20 mouse cellular contexts compared by ENCODE assay signal in genomic region chr2:150761476-150761875, GRCm38 (mm10). TPM values are rescaled to one million over a fixed set of nuclear protein-coding genes. Genes with fewer than 3 reads are reported as not detected.
DNase-seq lines count a peak whose midpoint lies in the region; ATAC-seq and TF ChIP-seq lines count a peak whose summit lies in the region.
"Had no signal": no experiment of that assay in that cellular context is flagged by ENCODE, and none has a peak within 500 bp of the region (broad histone marks: within the 10 kb centered on the region; RNA-seq: fewer than 3 reads in every experiment).

No protein-coding gene starts in this region.

- no peak for TF ChIP-seq POLR2A in cerebellum, adult 2 months (IDR thresholded peaks at IDR 0.05; ENCODE audit: borderline replicate concordance, insufficient read depth, low read length)

- H3K4me3 ChIP-seq in intestine, postnatal 0 days (ENCODE audit: low read depth, low read length): no peak overlapping the region
- no peak overlapping the region for H3K4me3 ChIP-seq in intestine, embryonic 15.5 days (replicated peaks)
- no peak overlapping the region for H3K4me3 ChIP-seq in liver, postnatal 0 days (ENCODE audit: low read depth, low read length)
- H3K4me3 ChIP-seq in liver, embryonic 11.5 days (ENCODE audit: low read depth, low read length): no peak overlapping the region
- no peak overlapping the region for H3K4me3 ChIP-seq in ES-E14 (ENCODE audit: insufficient read depth in 1 of 2, low read depth in 1 of 2, low read length in 2 of 2, poor library complexity in 1 of 2, severe bottlenecking in 1 of 2)
- H3K4me3 ChIP-seq in cerebellum, adult 2 months (replicated peaks; ENCODE audit: insufficient read depth, low read depth, low read length): no peak overlapping the region
- H3K4me3 ChIP-seq: heart, embryonic 12.5 days; limb, embryonic 12.5 days had no signal

- in situ Hi-C loops in ES-E14 (cut with MboI; ENCODE audit: low sequenced_read_pairs in 2 of 2, unreplicated experiment in 2 of 2): no loop called here

- H3K9me3 ChIP-seq in intestine, postnatal 0 days (ENCODE audit: control insufficient read depth): no peaks in the 10 kb centered on the region
- no peaks in the 10 kb centered on the region for H3K9me3 ChIP-seq in intestine, embryonic 15.5 days
- H3K9me3 ChIP-seq in liver, postnatal 0 days (ENCODE audit: low read length): no peaks in the 10 kb centered on the region
- no peaks in the 10 kb centered on the region for H3K9me3 ChIP-seq in liver, embryonic 11.5 days (ENCODE audit: control insufficient read depth, low read length)
- no peaks in the 10 kb centered on the region for H3K9me3 ChIP-seq in ES-E14 (ENCODE audit: control insufficient read depth, insufficient read depth, low read depth, low read length)
- H3K9me3 ChIP-seq: limb, embryonic 12.5 days had no signal

- no peak for ATAC-seq in intestine, postnatal 0 days
- no peak for ATAC-seq in intestine, embryonic 15.5 days
- no peak for ATAC-seq in liver, postnatal 0 days
- ATAC-seq in liver, embryonic 11.5 days (replicated peaks; ENCODE audit: low FRiP score): no peak
- peak; percentile 59 for ATAC-seq in megakaryocyte progenitor cell, adult 5-6 weeks (replicated peaks; ENCODE audit: poor library complexity)
- ATAC-seq: activated CD4-positive, CD25-positive, alpha-beta regulatory T cell, adult 4 months; forebrain, embryonic 14.5 days; midbrain, embryonic 16.5 days had no signal

- H3K27me3 ChIP-seq in intestine, postnatal 0 days (replicated peaks; ENCODE audit: control insufficient read depth, insufficient read depth, low read length): no peaks in the 10 kb centered on the region
- H3K27me3 ChIP-seq in intestine, embryonic 15.5 days (replicated peaks): no peaks in the 10 kb centered on the region
- no peaks in the 10 kb centered on the region for H3K27me3 ChIP-seq in liver, postnatal 0 days (ENCODE audit: insufficient read depth, low read length)
- no peaks in the 10 kb centered on the region for H3K27me3 ChIP-seq in liver, embryonic 11.5 days (replicated peaks; ENCODE audit: control insufficient read depth, insufficient read depth, low read length)
- H3K27me3 ChIP-seq in cerebellum, adult 2 months (ENCODE audit: control insufficient read depth, insufficient read depth, low read length): no peaks in the 10 kb centered on the region
- H3K27me3 ChIP-seq: heart, embryonic 12.5 days; limb, embryonic 12.5 days had no signal

- no peak overlapping the region for H3K4me2 ChIP-seq in intestine, postnatal 0 days (replicated peaks; ENCODE audit: low read depth)
- H3K4me2 ChIP-seq in intestine, embryonic 15.5 days (replicated peaks): no peak overlapping the region
- no peak overlapping the region for H3K4me2 ChIP-seq in liver, postnatal 0 days (ENCODE audit: low read depth, low read length)
- no peak overlapping the region for H3K4me2 ChIP-seq in liver, embryonic 11.5 days
- H3K4me2 ChIP-seq: heart, embryonic 12.5 days; limb, embryonic 12.5 days had no signal

- H3K36me3 ChIP-seq in intestine, postnatal 0 days (ENCODE audit: control insufficient read depth, insufficient read depth): peaks cover 45% of the 10 kb centered on the region
- peaks cover 19% of the 10 kb centered on the region for H3K36me3 ChIP-seq in intestine, embryonic 15.5 days
- H3K36me3 ChIP-seq in liver, postnatal 0 days (replicated peaks; ENCODE audit: insufficient read depth, low read length): peaks cover 20% of the 10 kb centered on the region
- H3K36me3 ChIP-seq in liver, embryonic 11.5 days (ENCODE audit: control insufficient read depth, insufficient read depth, low read length): peaks cover 21% of the 10 kb centered on the region
- peaks cover 10% of the 10 kb centered on the region for H3K36me3 ChIP-seq in ES-E14 (ENCODE audit: control insufficient read depth, insufficient read depth, low read length, poor library complexity, severe bottlenecking)

- TF ChIP-seq EP300 in liver, postnatal 0 days (IDR thresholded peaks at IDR 0.05; ENCODE audit: low read depth): no peak

- DNase-seq in liver, postnatal 0 days: no peak
- no peak for DNase-seq in liver, embryonic 11.5 days (ENCODE audit: low spot score)
- peak; percentile 31 for DNase-seq in ES-E14 (ENCODE audit: low read depth, low spot score)
- DNase-seq in cerebellum, adult 9-11 months: no peak
- DNase-seq in cerebellum, adult 2 months: no peak
- DNase-seq: adrenal gland, postnatal 14 days; cerebellum, postnatal 14 days; heart, postnatal 4 days; kidney, adult 9 months; lung, adult 2 months; right cerebral cortex, adult 18-20 months; spleen, adult 18-20 months had no signal

- H3K4me1 ChIP-seq in intestine, postnatal 0 days (replicated peaks; ENCODE audit: control insufficient read depth, insufficient read depth, low read length): no peaks in the 10 kb centered on the region
- H3K4me1 ChIP-seq in intestine, embryonic 15.5 days (replicated peaks): no peaks in the 10 kb centered on the region
- no peaks in the 10 kb centered on the region for H3K4me1 ChIP-seq in liver, postnatal 0 days (ENCODE audit: insufficient read depth)
- H3K4me1 ChIP-seq in liver, embryonic 11.5 days (replicated peaks; ENCODE audit: control insufficient read depth, insufficient read depth, low read length): no peaks in the 10 kb centered on the region
- H3K4me1 ChIP-seq in ES-E14 (ENCODE audit: control insufficient read depth in 2 of 2, insufficient read depth in 2 of 2, low read length in 2 of 2, poor library complexity in 1 of 2): 0 out of 4 replicates have a peak, but pooled peaks cover 0 to 2% of the 10 kb centered on the region in 2 experiments
- peaks cover 21% of the 10 kb centered on the region for H3K4me1 ChIP-seq in cerebellum, adult 2 months (ENCODE audit: control insufficient read depth, insufficient read depth, low read length)

- H3K27ac ChIP-seq in intestine, postnatal 0 days (ENCODE audit: low read depth, low read length): no peak overlapping the region
- no peak overlapping the region for H3K27ac ChIP-seq in intestine, embryonic 15.5 days
- no peak overlapping the region for H3K27ac ChIP-seq in liver, postnatal 0 days (ENCODE audit: low read depth)
- no peak overlapping the region for H3K27ac ChIP-seq in liver, embryonic 11.5 days (ENCODE audit: low read depth, low read length)
- no peak overlapping the region for H3K27ac ChIP-seq in ES-E14 (ENCODE audit: insufficient read depth, low read depth, low read length, poor library complexity, severe bottlenecking)
- no peak overlapping the region for H3K27ac ChIP-seq in cerebellum, adult 2 months (ENCODE audit: insufficient read depth, low read length)
- H3K27ac ChIP-seq: limb, embryonic 12.5 days had no signal

- peak; percentile 32 for TF ChIP-seq CTCF in intestine, postnatal 0 days (IDR thresholded peaks at IDR 0.05; ENCODE audit: low read depth)
- TF ChIP-seq CTCF in liver, postnatal 0 days (IDR thresholded peaks at IDR 0.05; ENCODE audit: low read depth): peak; percentile 18
- TF ChIP-seq CTCF in cerebellum, adult 2 months (IDR thresholded peaks at IDR 0.05; ENCODE audit: borderline replicate concordance, insufficient read depth, low read depth, low read length): no peak

- WGBS in intestine, postnatal 0 days: 88% methylated on average over 7 of the region's 7 CpGs
- WGBS in intestine, embryonic 15.5 days: 84% methylated on average over 7 of the region's 7 CpGs
- 85% methylated on average over 7 of the region's 7 CpGs for WGBS in liver, postnatal 0 days (ENCODE audit: insufficient replicate concordance)
- WGBS in liver, embryonic 11.5 days: 84% methylated on average over 7 of the region's 7 CpGs
- 83% methylated on average over 7 of the region's 7 CpGs for WGBS in cerebellum, adult 2 months

- H3K9ac ChIP-seq in intestine, postnatal 0 days (ENCODE audit: low read depth, low read length): no peak overlapping the region
- H3K9ac ChIP-seq in intestine, embryonic 15.5 days: no peak overlapping the region
- no peak overlapping the region for H3K9ac ChIP-seq in liver, postnatal 0 days (replicated peaks)
- H3K9ac ChIP-seq in liver, embryonic 11.5 days (ENCODE audit: low read depth, low read length): no peak overlapping the region
- H3K9ac ChIP-seq in ES-E14 (ENCODE audit: insufficient read depth, low read depth, low read length, poor library complexity, severe bottlenecking): no peak overlapping the region
- H3K9ac ChIP-seq: heart, embryonic 12.5 days; limb, embryonic 12.5 days had no signal

TF ChIP-seq in ES-E14, 5 proteins besides CTCF, POLR2A, EP300 and RAD21:
- TF ChIP-seq ZC3H11A (IDR thresholded peaks at IDR 0.05; ENCODE audit: borderline replicate concordance, low read depth, low read length): no peak
- no peak for TF ChIP-seq ZNF384 (IDR thresholded peaks at IDR 0.05; ENCODE audit: low read depth, low read length)
- TF ChIP-seq HCFC1 (IDR thresholded peaks at IDR 0.05; ENCODE audit: borderline replicate concordance, insufficient read depth, low read length): no peak
- TF ChIP-seq CHD2 (IDR thresholded peaks at IDR 0.05; ENCODE audit: low read depth, low read length): no peak
- TF ChIP-seq MAFK (IDR thresholded peaks at IDR 0.05; ENCODE audit: insufficient read depth, low read depth, low read length): no peak

RNA-seq across cellular contexts. Expression of gene Entpd6, which starts 12.6 kb away (rescaled TPM):
- polyA plus RNA-seq in intestine, postnatal 0 days (2015; fragmentation: Nextera tagmentation; extraction: Ambion mirVana): 8.0 and 8.2 TPM in 2 replicates
- polyA plus RNA-seq in intestine, embryonic 15.5 days (2015; fragmentation: Nextera tagmentation; extraction: Ambion mirVana): 26.5 and 28.3 TPM in 2 replicates
- polyA plus RNA-seq in liver, postnatal 0 days (2015; fragmentation: Nextera tagmentation; extraction: Ambion mirVana): 9.2 and 9.9 TPM in 2 replicates
- polyA plus RNA-seq in liver, embryonic 11.5 days (2014; fragmentation: Nextera tagmentation; extraction: Ambion mirVana): 34.4 and 36.3 TPM in 2 replicates
- 54.3 and 92.3 TPM in 2 replicates for total RNA-seq in ES-E14 (2012; rRNA removed)
- total RNA-seq in megakaryocyte progenitor cell, adult 5-6 weeks (2015): 11.5 and 11.8 TPM in 2 replicates
- total RNA-seq in megakaryocyte progenitor cell, adult 5-6 weeks (2017): 13.3 and 18.0 TPM in 2 replicates
- polyA plus RNA-seq in cerebellum, adult 2 months (2012; rRNA removed): 50.8 and 54.5 TPM in 2 replicates

RNA-seq across cellular contexts. Expression of gene Pygb, which starts 25.1 kb away (rescaled TPM):
- polyA plus RNA-seq in intestine, postnatal 0 days (2015; fragmentation: Nextera tagmentation; extraction: Ambion mirVana): 42.3 and 43.7 TPM in 2 replicates
- polyA plus RNA-seq in intestine, embryonic 15.5 days (2015; fragmentation: Nextera tagmentation; extraction: Ambion mirVana): 85.8 and 86.2 TPM in 2 replicates
- 13.6 and 15.3 TPM in 2 replicates for polyA plus RNA-seq in liver, postnatal 0 days (2015; fragmentation: Nextera tagmentation; extraction: Ambion mirVana)
- polyA plus RNA-seq in liver, embryonic 11.5 days (2014; fragmentation: Nextera tagmentation; extraction: Ambion mirVana): 35.7 and 37.3 TPM in 2 replicates
- 10.4 and 10.8 TPM in 2 replicates for total RNA-seq in ES-E14 (2012; rRNA removed)
- 8.5 and 8.7 TPM in 2 replicates for total RNA-seq in megakaryocyte progenitor cell, adult 5-6 weeks (2015)
- 24.0 and 33.9 TPM in 2 replicates for total RNA-seq in megakaryocyte progenitor cell, adult 5-6 weeks (2017)
- polyA plus RNA-seq in cerebellum, adult 2 months (2012; rRNA removed): 134 and 144 TPM in 2 replicates
